Mouse (Mus musculus): ENCODE data around the gene Bpifa5.
"Not testable (repeated sequence)": the region's sequence is repeated elsewhere in the genome, so short reads cannot be mapped to it uniquely, and the experiment has no call there.

The Bpifa5 gene
- long read RNA-seq, experiment 1: 0 reads
- long read RNA-seq, experiment 2: 0 reads

GRCm38 (mm10) chr2:154162307-154162706, at the start of gene Bpifa5:
Gene Bpifa5 (plus strand): TSS chr2:154162607.
- intact Hi-C loops (cut with DNase I): no loop called here

DNA sequence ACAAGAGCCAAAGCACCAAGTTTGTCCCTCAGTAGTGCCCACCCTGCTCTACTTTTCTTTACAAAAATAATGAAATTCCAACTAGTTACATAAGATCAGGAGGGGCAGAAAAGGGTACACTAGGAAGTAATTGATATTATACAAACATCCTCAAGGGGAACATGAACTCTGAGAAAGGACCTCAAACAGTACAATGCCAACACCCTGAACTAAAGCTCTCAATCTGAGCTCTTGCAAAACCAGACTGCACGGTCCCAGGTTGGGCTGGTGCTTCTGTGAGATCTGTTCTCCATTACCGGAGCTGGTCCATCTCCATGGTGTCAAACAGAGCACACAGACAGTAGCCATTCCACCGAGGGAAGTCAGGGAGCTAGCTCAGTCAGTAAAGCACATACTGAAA, 45.0 kb upstream of the Bpifa5 start:
- intact Hi-C loops (cut with DNase I): no loop called here

DNA sequence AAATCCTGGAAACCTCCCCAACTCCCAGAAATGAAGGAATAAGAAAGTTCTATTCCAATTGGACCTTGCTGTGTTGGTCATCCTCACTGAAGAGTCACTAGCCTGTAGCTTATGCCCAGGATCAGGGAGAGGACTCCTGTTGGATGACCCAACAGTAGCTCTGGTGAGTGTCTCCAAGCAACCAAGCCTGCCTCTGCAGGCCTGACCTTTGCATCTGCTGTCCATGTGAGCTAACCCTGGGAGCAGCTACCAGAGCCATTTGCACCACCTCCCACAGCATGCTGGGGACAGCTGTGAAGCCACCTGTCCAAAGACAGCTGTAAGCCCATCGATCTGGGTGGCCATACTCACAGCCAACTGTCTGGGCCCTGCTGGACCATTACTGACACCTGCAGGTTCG, 32.3 kb upstream of the Bpifa5 start, which contains the start of gene Bpifa3:
Gene Bpifa3 (plus strand): TSS at position 217 of the 400 bp plus-strand sequence.
- intact Hi-C loops (cut with DNase I): no loop called here

- intact Hi-C loops (cut with DNase I): no loop called here
These were observed 19.8 kb upstream of the Bpifa5 start, which contains the start of gene Bpifa1 for GRCm38 (mm10) chr2:154142580-154142979. Gene Bpifa1 (plus strand): TSS chr2:154142880.

- intact Hi-C loops (cut with DNase I): no loop called here
These were observed 18.7 kb upstream of the Bpifa5 start for GRCm38 (mm10) chr2:154143735-154144134.

DNA sequence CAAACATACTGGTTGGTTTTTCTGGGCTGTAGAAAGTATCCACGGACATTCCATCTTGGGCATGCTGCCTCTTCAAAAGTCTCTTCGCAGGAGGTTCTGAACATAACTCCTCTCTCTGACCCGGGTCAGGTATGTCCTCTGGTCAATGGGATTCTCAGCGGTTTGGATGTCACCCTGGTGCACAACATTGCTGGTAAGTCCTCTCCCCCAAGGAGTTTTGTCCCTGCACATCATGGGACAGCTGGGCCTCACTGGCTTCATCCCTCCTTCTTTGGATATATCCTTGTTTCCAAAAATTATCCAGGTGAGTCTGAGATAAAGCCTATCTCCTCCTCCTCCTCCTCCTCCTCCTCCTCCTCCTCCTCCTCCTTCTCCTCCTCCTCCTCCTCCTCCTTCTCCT, 14.9 kb upstream of the Bpifa5 start:
- intact Hi-C loops (cut with DNase I): no loop called here

GRCm38 (mm10) chr2:154158433-154158832, 4.0 kb upstream of the Bpifa5 start:
- intact Hi-C loops (cut with DNase I): no loop called here

DNA sequence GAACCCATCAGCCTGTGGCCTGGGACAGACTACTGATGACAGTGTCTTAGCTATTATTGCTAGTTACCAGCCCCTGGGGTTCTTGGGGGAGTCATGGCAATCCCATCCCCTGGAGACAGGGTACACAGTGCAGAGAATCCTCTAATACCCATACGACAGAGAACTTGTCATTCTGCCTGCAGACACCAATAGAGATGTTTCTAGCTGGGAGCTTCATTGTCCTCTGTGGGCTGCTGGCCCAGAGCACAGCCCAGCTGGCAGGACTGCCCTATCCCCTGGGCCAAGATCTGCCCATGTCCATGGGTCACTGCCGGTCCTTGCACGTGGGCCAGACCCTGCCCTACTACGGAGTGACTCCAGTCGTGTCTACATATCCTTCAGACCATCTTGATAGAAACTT, 899 bp downstream of the Bpifa5 start:
- intact Hi-C loops (cut with DNase I): no loop called here

DNA sequence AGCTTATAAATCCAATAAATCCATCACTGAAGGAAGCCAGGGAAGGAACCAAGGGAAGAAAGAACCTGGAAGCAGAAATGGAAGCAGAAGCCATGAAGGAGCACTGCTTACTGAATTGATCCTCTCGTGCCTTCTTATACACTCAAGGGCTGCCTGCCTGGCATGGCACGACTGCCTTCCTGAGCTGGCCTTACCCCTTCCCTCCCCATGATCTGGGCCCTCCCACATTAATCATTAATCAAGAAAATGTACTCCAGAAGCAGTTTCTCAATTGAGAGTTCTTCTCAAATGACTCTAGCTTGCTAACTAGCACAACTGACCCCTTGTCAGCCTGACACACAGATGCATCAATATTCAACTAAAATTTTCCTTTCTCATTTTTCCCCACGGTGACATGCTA, 6.8 kb downstream of the Bpifa5 start:
- intact Hi-C loops (cut with DNase I): no loop called here

DNA sequence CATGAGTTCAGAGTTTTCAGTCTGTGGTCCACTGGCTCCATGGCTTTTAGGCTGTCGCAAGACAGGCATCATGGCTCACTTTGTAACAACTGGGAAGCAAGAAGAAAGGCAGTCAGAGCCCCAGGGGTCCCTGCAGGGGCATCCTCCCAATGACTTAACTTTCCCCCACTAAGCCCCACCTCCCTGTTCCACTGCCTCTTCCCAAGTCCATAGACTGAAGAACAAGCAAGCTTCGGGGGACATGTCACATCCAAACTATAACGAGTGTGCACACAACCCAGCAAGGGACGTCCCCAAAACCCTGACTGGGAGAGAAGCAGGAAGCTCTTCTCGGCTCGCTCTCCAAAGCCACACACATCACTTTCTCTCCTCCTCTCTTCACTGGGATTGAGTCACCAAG, 9.2 kb downstream of the Bpifa5 start:
- intact Hi-C loops (cut with DNase I): loop anchor here (5.0 kb wide), 1 partner anchor 36 kb away; no protein-coding TSS in a partner anchor

DNA sequence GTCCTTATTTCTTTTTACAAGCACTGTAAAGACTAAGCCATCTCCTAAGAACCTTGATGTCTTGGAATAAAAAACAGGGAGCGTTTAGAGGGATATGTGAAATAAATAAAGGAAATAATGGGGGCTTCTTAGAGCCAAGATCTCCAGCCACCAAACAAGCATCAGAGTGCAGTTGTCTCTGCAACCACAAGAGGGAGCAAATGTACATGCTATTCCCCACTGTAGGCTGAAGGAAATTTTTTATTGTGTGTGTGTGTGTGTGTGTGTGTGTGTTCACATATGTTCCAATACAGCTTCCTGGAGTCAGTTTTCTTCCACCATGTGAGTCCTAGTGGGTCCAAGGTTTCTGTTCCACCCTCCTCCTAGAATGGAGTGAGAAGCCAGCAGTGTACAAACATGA, 10.9 kb downstream of the Bpifa5 start:
- intact Hi-C loops (cut with DNase I): loop anchor here (5.0 kb wide), 1 partner anchor 34 kb away; no protein-coding TSS in a partner anchor

DNA sequence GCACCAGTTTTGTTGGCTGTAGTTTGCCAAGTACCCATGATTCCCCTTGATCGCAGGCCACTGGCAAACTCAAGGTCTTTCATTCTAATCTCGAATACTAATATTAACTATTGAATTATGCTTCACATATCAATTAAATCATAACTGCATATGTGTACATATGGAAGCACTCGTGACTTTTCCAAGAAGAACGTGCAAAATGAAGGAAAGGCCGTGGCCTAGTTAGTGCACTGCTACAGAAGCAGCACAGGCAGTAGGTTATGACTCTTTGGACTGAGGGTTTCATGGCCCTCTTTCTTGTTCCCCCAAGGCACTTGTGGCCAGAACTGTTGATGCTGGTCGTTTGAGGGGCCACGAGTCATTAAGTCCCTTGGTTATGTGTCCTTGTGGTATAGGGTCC, 19.5 kb downstream of the Bpifa5 start:
- intact Hi-C loops (cut with DNase I): not testable (repeated sequence)

- intact Hi-C loops (cut with DNase I): not testable (repeated sequence)
These were observed 20.7 kb downstream of the Bpifa5 start for GRCm38 (mm10) chr2:154183061-154183460.

DNA sequence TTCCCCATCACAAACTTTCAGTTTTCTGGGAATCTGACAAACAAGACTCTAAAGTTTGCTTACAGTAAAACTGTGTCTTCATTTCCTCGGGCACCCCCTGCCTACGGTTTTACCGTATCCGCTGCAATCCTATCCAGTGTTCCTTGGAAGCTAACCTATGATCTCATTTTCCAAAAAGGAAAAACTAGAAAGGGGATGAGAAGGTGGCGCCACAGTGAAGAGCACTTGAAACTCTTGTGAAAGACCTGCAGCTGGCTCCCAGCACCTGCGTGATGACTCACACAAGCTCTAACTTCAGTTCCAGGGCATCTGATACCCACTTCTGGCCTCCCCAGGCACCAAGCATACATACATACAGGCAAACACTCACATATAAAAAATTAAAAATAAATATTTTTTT, 22.9 kb downstream of the Bpifa5 start:
- intact Hi-C loops (cut with DNase I): no loop called here

DNA sequence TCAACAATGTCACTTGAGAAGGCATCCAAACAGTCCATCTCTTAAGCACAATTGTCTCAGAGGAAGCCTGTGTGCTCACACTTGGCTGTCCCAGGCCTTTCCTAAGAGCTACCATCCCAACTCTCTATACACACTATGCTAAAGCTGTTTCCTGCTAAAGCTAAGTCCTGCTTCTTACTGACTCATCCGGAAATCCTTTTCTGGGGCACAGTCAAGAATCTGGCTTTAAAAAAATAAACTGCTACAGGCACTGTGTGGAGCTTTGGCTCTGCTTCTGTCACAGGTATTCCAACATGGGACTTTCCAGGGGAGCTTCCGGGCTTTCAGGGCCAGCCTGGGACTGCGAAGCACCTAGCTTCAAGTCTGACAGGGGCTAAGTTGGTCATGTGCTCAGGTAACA, 23.3 kb downstream of the Bpifa5 start:
- intact Hi-C loops (cut with DNase I): no loop called here

DNA sequence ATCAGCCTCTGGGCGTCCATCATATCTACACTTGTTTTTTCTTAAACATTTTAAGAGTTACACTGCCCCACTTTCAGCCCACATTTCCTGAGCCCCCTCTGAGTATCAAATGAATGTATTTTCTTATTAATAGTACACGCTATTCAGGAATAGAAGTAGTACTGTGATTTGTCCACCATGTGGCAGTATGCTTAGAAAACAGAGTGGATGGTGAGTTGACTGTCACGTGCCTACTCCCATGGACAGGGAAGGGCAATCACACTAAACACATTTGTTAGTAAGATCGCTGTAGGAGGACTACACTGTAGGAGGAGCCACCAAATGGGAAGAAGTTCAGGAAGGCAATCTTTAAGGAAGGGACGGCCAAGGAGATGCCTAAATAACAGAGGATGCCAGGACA, 25.1 kb downstream of the Bpifa5 start:
- intact Hi-C loops (cut with DNase I): no loop called here

DNA sequence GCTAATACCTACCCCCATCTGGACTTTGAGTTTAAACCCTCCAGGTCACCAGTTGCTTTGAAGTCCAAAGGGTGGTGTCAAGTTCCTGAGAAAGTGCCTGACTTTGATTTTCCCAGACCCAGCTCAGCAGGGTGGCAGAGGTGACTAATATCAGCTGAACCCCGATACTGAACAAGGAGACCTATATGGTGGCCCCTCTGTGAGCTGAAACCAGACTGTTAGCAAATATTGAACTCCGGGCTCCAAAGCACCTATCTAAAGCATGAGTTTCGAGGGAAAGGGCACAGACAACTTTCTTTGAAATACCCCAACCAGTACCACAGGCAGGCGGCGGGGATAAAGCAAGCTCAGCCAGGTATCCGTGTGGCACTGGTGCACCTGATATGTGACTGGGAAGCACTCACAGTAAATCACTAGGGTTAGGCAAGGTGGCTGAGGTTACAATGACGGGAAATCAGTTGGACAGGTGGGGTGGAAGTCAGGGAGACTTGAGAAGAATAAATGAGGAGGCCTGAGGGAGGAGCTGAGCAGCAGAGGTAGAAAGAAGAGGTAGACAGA, 27.5 kb downstream of the Bpifa5 start:
- intact Hi-C loops (cut with DNase I): loop anchor here (2.0 kb wide), 1 partner anchor 17 kb away; no protein-coding TSS in a partner anchor

GRCm38 (mm10) chr2:154190546-154191258, 28.3 kb downstream of the Bpifa5 start, which contains the start of gene Bpifb1:
Gene Bpifb1 (plus strand): TSS chr2:154190818.
- intact Hi-C loops (cut with DNase I): no loop called here

DNA sequence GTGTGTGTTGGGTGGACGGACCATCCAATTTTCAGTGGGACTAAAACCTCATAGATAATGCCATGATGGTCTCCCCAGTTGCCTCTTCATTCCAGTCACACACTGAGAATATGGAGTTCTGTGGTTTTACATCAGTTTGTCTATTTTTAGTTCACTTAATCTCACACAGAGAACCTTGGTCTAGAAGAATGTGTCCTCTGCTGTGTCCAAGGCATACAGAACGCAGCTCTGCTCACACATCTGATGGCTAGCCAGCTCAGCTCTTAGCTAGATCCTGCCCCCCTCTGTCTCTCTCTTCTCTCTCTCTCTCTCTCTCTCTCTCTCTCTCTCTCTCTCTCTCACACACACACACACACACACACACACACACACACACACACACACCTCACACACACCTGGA, 29.7 kb downstream of the Bpifa5 start:
- intact Hi-C loops (cut with DNase I): no loop called here

DNA sequence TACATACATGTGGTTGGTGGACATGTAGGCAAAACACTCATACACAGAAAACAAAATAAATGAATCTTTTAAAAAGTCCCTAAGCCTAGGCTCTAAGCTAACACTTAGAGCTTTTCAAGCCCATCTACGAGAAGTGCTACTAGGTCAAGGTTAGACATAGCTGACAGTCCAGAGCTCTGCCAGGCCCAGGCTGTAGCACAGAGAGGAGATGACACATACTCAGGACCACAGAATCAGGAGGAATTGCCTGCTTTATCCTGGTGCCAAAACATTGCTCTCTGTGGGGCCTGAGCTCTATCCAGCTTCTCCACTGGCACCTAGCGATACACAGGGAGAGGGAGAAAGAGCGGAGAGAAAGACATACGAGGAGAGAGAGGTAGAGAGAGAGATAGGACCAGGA, 30.7 kb downstream of the Bpifa5 start:
- intact Hi-C loops (cut with DNase I): no loop called here

DNA sequence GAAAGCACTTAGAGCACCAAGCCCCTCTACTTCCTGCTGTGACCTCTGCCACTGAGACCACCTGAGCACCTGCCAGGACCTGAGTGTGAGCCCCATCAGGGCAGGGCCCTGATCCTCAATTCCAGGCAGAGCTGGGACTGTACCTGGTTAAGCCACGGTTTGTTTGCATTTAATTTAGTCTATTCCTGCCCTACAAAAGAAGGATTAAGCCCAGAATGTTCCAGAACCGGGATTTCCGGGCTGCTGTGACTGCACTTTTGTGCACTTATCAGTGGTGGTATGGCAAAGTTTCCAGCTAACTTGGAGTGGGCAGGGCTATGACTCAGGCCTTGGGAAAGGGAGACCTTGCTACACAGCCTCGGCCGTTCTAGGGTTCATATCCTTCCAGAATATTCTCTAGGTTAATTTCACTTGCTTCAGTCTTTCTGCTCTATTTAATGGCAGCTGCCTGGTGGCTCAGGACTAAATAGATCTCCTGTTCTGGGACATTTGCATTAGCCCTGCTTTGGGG, 31.6 kb downstream of the Bpifa5 start:
- intact Hi-C loops (cut with DNase I): no loop called here

DNA sequence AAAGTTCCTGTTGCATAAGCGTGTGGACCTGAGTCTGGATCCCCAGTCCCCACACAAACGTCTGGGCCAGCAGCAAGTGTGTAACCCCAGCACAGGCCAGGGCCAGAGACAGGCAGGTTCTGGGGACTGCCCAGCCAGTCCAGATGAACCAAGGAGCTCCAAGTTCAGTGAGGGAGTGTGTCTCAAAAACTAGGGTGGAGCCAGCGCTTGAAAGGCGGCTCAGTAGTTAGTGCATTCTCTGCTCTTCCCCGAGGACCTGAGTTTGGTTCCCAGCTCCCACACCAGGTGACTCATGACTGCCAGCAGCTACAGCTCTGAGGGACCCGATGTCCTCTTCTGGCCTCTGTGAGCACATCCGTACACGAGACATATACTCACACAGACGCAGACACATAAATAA, 34.6 kb downstream of the Bpifa5 start:
- intact Hi-C loops (cut with DNase I): no loop called here
